Mouse (Mus musculus): ENCODE measurements at regions not wholly inside any gene's neighbourhood (a gene's known extent, or its start where the extent isn't known, plus 50 kb on each side); places are given as distances from the start of the nearest gene placed in this dataset.
A peak's percentile ranks its signal among the peaks of the same experiment; 100 is the strongest.

DNA sequence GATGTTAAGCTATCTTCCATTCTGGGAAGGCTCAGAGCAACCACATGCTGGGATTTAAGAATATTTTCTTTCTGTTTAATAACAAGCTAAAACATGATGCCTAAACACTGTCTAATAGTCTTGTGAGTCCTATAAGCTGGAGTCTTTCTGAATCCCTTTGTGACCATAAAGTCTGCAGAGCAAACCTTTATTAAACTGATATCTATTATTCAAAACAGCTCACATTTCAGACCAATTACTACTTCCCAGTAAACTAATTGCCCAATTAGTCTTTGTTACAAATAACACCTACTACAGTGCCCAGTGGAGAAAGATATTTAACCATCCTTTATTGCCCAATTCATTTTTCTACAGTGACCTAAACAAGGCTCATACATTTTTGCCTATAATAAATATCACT lies 277.7 kb downstream of the Stxbp6 start:
- Histone ChIP-seq H3K9me3 (ENCODE audit: low read length) (no peaks in the 10 kb centered on the region), H3K36me3 (ENCODE audit: insufficient read depth) (no peaks in the 10 kb centered on the region), H3K4me2 (ENCODE audit: low read depth) (no peak overlapping the region), H3K4me1 (ENCODE audit: insufficient read depth) (no peaks in the 10 kb centered on the region), H3K9ac (no peak overlapping the region), H3K27ac (ENCODE audit: low read depth, low read length) (no peak overlapping the region), H3K27me3 (ENCODE audit: insufficient read depth, low read length) (no peaks in the 10 kb centered on the region), H3K4me3 (ENCODE audit: low read depth, low read length) (no peak overlapping the region)
- no peak for TF ChIP-seq CTCF (IDR thresholded peaks at IDR 0.05; ENCODE audit: low read depth)
- no peak for DNase-seq
- no peak for ATAC-seq

DNA sequence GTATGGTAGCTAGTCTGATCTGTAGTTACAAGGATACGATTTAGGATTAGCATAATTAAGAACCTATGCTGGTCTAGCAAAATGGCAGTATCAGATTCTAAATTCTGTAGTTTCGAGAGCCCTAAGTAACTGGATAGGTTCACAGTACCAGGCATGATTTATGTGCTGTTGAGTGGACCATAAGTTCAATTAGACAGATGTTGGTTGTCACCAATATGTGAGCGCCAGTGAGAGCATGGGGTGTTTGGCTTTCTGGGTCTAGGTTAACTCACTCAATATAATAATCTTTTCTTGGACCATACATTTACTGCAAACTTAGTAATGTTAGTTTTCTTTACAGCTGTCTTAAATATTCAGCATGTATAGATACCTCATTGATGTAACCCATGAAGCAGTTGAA lies 323.8 kb downstream of the Stxbp6 start:
- no peaks in the 10 kb centered on the region for H3K36me3 ChIP-seq (ENCODE audit: insufficient read depth)
- TF ChIP-seq CTCF (IDR thresholded peaks at IDR 0.05; ENCODE audit: low read depth), result no peak
- no peak overlapping the region for H3K4me2 ChIP-seq (ENCODE audit: low read depth)
- no peaks in the 10 kb centered on the region for H3K27me3 ChIP-seq (ENCODE audit: insufficient read depth, low read length)
- H3K4me1 ChIP-seq (ENCODE audit: insufficient read depth), result no peaks in the 10 kb centered on the region
- no peak for ATAC-seq
- WGBS, result 87% methylated on average over 3 of the region's 3 CpGs
- no peak overlapping the region for H3K9ac ChIP-seq
- no peak for DNase-seq
- no peak overlapping the region for H3K27ac ChIP-seq (ENCODE audit: low read depth, low read length)
- H3K4me3 ChIP-seq (ENCODE audit: low read depth, low read length), result no peak overlapping the region
- H3K9me3 ChIP-seq (ENCODE audit: low read length), result no peaks in the 10 kb centered on the region

DNA sequence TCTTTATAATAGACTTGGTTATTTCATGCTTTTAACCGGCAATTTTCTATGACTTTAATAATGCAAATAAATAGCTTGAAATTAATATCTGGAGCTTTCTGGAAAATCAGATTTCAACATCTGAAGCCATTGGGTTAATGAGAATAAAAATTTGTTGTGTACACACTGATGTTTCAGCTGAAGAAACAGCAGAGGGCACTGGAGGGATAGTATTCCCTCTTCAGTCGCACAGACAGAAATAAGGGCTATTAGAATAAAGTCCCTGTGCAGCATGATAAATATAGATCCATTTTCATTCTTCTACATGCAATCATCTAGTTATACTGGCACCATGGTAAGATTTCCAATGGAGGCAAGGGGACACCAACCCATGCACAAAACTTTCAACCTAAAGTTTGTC lies 347.7 kb downstream of the Stxbp6 start:
- peak; percentile 41 for DNase-seq
- no peak overlapping the region for H3K9ac ChIP-seq
- no peak overlapping the region for H3K4me2 ChIP-seq (ENCODE audit: low read depth)
- 67% methylated on average over 2 of the region's 2 CpGs for WGBS
- peak; percentile 51; the same call in 1 of the 2 replicates for ATAC-seq
- no peak overlapping the region for H3K4me3 ChIP-seq (ENCODE audit: low read depth, low read length)
- no peaks in the 10 kb centered on the region for H3K27me3 ChIP-seq (ENCODE audit: insufficient read depth, low read length)
- peak; percentile 49 for TF ChIP-seq CTCF (IDR thresholded peaks at IDR 0.05; ENCODE audit: low read depth)
- no peaks in the 10 kb centered on the region for H3K9me3 ChIP-seq (ENCODE audit: low read length)
- no peak overlapping the region for H3K27ac ChIP-seq (ENCODE audit: low read depth, low read length)
- no peaks in the 10 kb centered on the region for H3K4me1 ChIP-seq (ENCODE audit: insufficient read depth)
- no peaks in the 10 kb centered on the region for H3K36me3 ChIP-seq (ENCODE audit: insufficient read depth)

All from forebrain, postnatal 0 days (tissue).